Mouse (Mus musculus) induced T-regulatory cell, adult 2 months (primary cell): ENCODE measurements at regions not wholly inside any gene's neighbourhood (a gene's known extent, or its start where the extent isn't known, plus 50 kb on each side); places are given as distances from the start of the nearest gene placed in this dataset.
"Not testable (repeated sequence)": the region's sequence is repeated elsewhere in the genome, so short reads cannot be mapped to it uniquely, and the experiment has no call there.

ENCODE experiments used
- DNase-seq: peaks from one replicate; pipeline ENCODE4 v3.0.0-alpha.2; 2012; ENCODE audit warnings: low read depth

- DNase-seq, result no peak
Measured at GRCm38 (mm10) chr13:103622324-103622723, 152.1 kb downstream of the Srek1 start.

GRCm38 (mm10) chr13:103620958-103621357 is 153.4 kb downstream of the Srek1 start:
- DNase-seq, result not testable (repeated sequence)

GRCm38 (mm10) chr13:103613333-103613725 is 161.1 kb downstream of the Srek1 start:
- DNase-seq, result no peak

GRCm38 (mm10) chr13:103612720-103613332 is 161.6 kb downstream of the Srek1 start:
- DNase-seq, result no peak

- DNase-seq, result no peak
Measured at GRCm38 (mm10) chr13:103602302-103602701, 172.1 kb downstream of the Srek1 start.

GRCm38 (mm10) chr13:103592371-103592770 is 182.0 kb downstream of the Srek1 start:
- DNase-seq, result no peak

GRCm38 (mm10) chr13:103591874-103592273 is 182.5 kb downstream of the Srek1 start:
- no peak for DNase-seq

- DNase-seq, result not testable (repeated sequence)
Measured at GRCm38 (mm10) chr13:103591381-103591780, 183.0 kb downstream of the Srek1 start.

GRCm38 (mm10) chr13:103589646-103590045 is 184.8 kb downstream of the Srek1 start:
- no peak for DNase-seq

- DNase-seq, result no peak
Measured at GRCm38 (mm10) chr13:103576856-103577255, 197.6 kb downstream of the Srek1 start.

GRCm38 (mm10) chr13:103564715-103565114 is 209.7 kb downstream of the Srek1 start:
- DNase-seq, result no peak

- no peak for DNase-seq
Measured at GRCm38 (mm10) chr13:103561795-103562705, 212.4 kb downstream of the Srek1 start.

GRCm38 (mm10) chr13:103558915-103559314 is 215.5 kb downstream of the Srek1 start:
- DNase-seq, result no peak

- DNase-seq, result no peak
Measured at GRCm38 (mm10) chr13:103539577-103539976, 205.3 kb upstream of the Mast4 start.

- no peak for DNase-seq
Measured at GRCm38 (mm10) chr13:103513825-103514224, 179.5 kb upstream of the Mast4 start.

- DNase-seq, result no peak
Measured at GRCm38 (mm10) chr13:103512476-103512875, 178.2 kb upstream of the Mast4 start.

- no peak for DNase-seq
Measured at GRCm38 (mm10) chr13:103504987-103505386, 170.7 kb upstream of the Mast4 start.

GRCm38 (mm10) chr13:103499376-103499775 is 165.1 kb upstream of the Mast4 start:
- DNase-seq, result no peak

- no peak for DNase-seq
Measured at GRCm38 (mm10) chr13:103494371-103494770, 160.1 kb upstream of the Mast4 start.

- no peak for DNase-seq
Measured at GRCm38 (mm10) chr13:103493567-103493966, 159.3 kb upstream of the Mast4 start.

- no peak for DNase-seq
Measured at GRCm38 (mm10) chr13:103490049-103490448, 155.8 kb upstream of the Mast4 start.

GRCm38 (mm10) chr13:103484092-103484491 is 149.8 kb upstream of the Mast4 start:
- DNase-seq, result no peak

GRCm38 (mm10) chr13:103483392-103483791 is 149.1 kb upstream of the Mast4 start:
- DNase-seq, result no peak
